Mouse (Mus musculus): Measurements from ENCODE around the gene Ccdc154. TPM values are rescaled to one million over a fixed set of nuclear protein-coding genes. Genes with fewer than 3 reads are reported as not detected.
"Not testable (repeated sequence)": the region's sequence is repeated elsewhere in the genome, so short reads cannot be mapped to it uniquely, and the experiment has no call there.

Gene Ccdc154
- polyA plus RNA-seq (2017; shearing (Covaris generic)) = not detected

GRCm38 (mm10) chr17:25162161-25162560 is at the start of gene Ccdc154:
Ccdc154 (plus strand) TSS chr17:25162461.
- no peak for ATAC-seq

GRCm38 (mm10) chr17:25114908-25115645 is 47.2 kb upstream of the Ccdc154 start:
- peak; percentile 40 for ATAC-seq

GRCm38 (mm10) chr17:25115664-25116432 is 46.4 kb upstream of the Ccdc154 start, which contains the start of gene Telo2:
Telo2 (minus strand) TSS chr17:25115967.
- peak; percentile 87 for ATAC-seq

GRCm38 (mm10) chr17:25117263-25117662 is 45.0 kb upstream of the Ccdc154 start:
- ATAC-seq = no peak

GRCm38 (mm10) chr17:25120406-25120805 is 41.9 kb upstream of the Ccdc154 start, which contains the start of gene Ptx4:
Ptx4 (plus strand) TSS chr17:25120760.
- no peak for ATAC-seq

- no peak for ATAC-seq
Measured at GRCm38 (mm10) chr17:25123979-25124378, 38.3 kb upstream of the Ccdc154 start.

- not testable (repeated sequence) for ATAC-seq
Measured at GRCm38 (mm10) chr17:25125442-25126060, 36.7 kb upstream of the Ccdc154 start.

- ATAC-seq = no peak
Measured at GRCm38 (mm10) chr17:25127079-25127478, 35.2 kb upstream of the Ccdc154 start.

- ATAC-seq = no peak
Measured at GRCm38 (mm10) chr17:25127681-25128080, 34.6 kb upstream of the Ccdc154 start.

- ATAC-seq = no peak
Measured at GRCm38 (mm10) chr17:25130060-25130459, 32.2 kb upstream of the Ccdc154 start.

GRCm38 (mm10) chr17:25133275-25133698 is 29.0 kb upstream of the Ccdc154 start, which contains the start of gene Clcn7:
Clcn7 (plus strand) TSS chr17:25133391.
- peak; percentile 96 for ATAC-seq

- ATAC-seq = no peak
Measured at GRCm38 (mm10) chr17:25135622-25136021, 26.6 kb upstream of the Ccdc154 start.

- no peak for ATAC-seq
Measured at GRCm38 (mm10) chr17:25138803-25139202, 23.5 kb upstream of the Ccdc154 start.

GRCm38 (mm10) chr17:25139960-25140359 is 22.3 kb upstream of the Ccdc154 start:
- ATAC-seq = no peak

- ATAC-seq = no peak
Measured at GRCm38 (mm10) chr17:25163387-25163786, 1.1 kb downstream of the Ccdc154 start.

- ATAC-seq = no peak
Measured at GRCm38 (mm10) chr17:25164770-25165169, 2.5 kb downstream of the Ccdc154 start.

- ATAC-seq = no peak
Measured at GRCm38 (mm10) chr17:25165970-25166671, 3.9 kb downstream of the Ccdc154 start.

GRCm38 (mm10) chr17:25169706-25170105 is 7.4 kb downstream of the Ccdc154 start:
- no peak for ATAC-seq

GRCm38 (mm10) chr17:25172558-25172957 is 10.3 kb downstream of the Ccdc154 start:
- ATAC-seq = no peak

GRCm38 (mm10) chr17:25175411-25175810 is 13.2 kb downstream of the Ccdc154 start, which contains the start of gene Gm38655:
Gm38655 (minus strand) TSS chr17:25175471.
- ATAC-seq = no peak

- no peak for ATAC-seq
Measured at GRCm38 (mm10) chr17:25183232-25183631, 21.0 kb downstream of the Ccdc154 start.

GRCm38 (mm10) chr17:25184129-25184691 is 21.9 kb downstream of the Ccdc154 start, which contains the start of gene BC003965:
BC003965 (plus strand) TSS chr17:25184554.
- ATAC-seq = peak; percentile 92

All from CD4-positive, CD25-positive, alpha-beta regulatory T cell, adult 4 months (primary cell).